Mouse (Mus musculus): ENCODE measurements around the gene St6galnac3.

GRCm38 (mm10) chr3:153365057-153365755, 359.8 kb downstream of the St6galnac3 start:
- TF ChIP-seq CTCF (IDR thresholded peaks at IDR 0.05; ENCODE audit: extremely low read depth, insufficient read depth, low read length) (no peak), POLR2A (IDR thresholded peaks at IDR 0.05; ENCODE audit: extremely low read depth, insufficient read depth, low read length) (no peak)
